Mouse (Mus musculus) small intestine, adult 2 months (tissue): Measurements from ENCODE around the gene Gm10337. TPM values are rescaled to one million over a fixed set of nuclear protein-coding genes. Genes with fewer than 3 reads are reported as not detected.
A peak's percentile ranks its signal among the peaks of the same experiment; 100 is the strongest.

Experiments used
- H3K27ac ChIP-seq: fragments of 200-500 bp; 2 replicates; pipeline ENCODE4 v1.5.1; 2012; ENCODE audit warnings: low read depth, low read length, control low read depth, inconsistent platforms; ENCODE audit not compliant: insufficient read depth
- H3K27me3 ChIP-seq: fragments of 200-500 bp; 2 replicates; pipeline ENCODE4 v1.6.1; 2012; ENCODE audit warnings: mild to moderate bottlenecking, moderate library complexity, low read length, inconsistent platforms; ENCODE audit not compliant: control insufficient read depth, insufficient read depth
- H3K36me3 ChIP-seq: fragments of 200-500 bp; 2 replicates; pipeline ENCODE4 v1.6.1; 2012; ENCODE audit warnings: mild to moderate bottlenecking, low read length, control low read depth, inconsistent platforms; ENCODE audit not compliant: control insufficient read depth, insufficient read depth
- H3K4me1 ChIP-seq: fragments of 200-500 bp; 2 replicates; pipeline ENCODE4 v1.6.1; 2012; ENCODE audit warnings: low read length, inconsistent platforms, mixed read lengths; ENCODE audit not compliant: control insufficient read depth, insufficient read depth, insufficient read length
- H3K4me3 ChIP-seq: fragments of 200-500 bp; 2 replicates; pipeline ENCODE4 v1.5.1; 2012; ENCODE audit warnings: low read depth, mild to moderate bottlenecking, control low read depth, inconsistent platforms, low read length, moderate library complexity
- CTCF ChIP-seq: fragments of 200-500 bp; IDR thresholded peaks from 2 replicates; pipeline ENCODE4 v1.5.1; 2012; ENCODE audit warnings: low read depth, mild to moderate bottlenecking, control low read depth, inconsistent platforms, low read length, moderate library complexity, mixed read lengths; ENCODE audit not compliant: insufficient replicate concordance, insufficient read length; ENCODE audit errors: extremely low read depth
- POLR2A ChIP-seq: fragments of 200-500 bp; IDR thresholded peaks from 2 replicates; pipeline ENCODE4 v1.6.1; 2012; ENCODE audit warnings: low read depth, mild to moderate bottlenecking, control low read depth, inconsistent platforms, low read length, moderate library complexity
- WGBS: fragments of 180-500 bp; shearing (Covaris S2); methylation state at CpG from one replicate; pipeline ENCODE4 v1.1.7; 2018; 5-methylcytosine and 5-hydroxymethylcytosine counted together
- polyA plus RNA-seq: library from polyadenylated mRNA; depleted of rRNA; stranded (reverse); fragments of >200 nt; gene quantifications from 2 replicates; pipeline ENCODE4 v1.2.3, GENCODE M21; 2012

Gm10337 gene
- polyA plus RNA-seq, 1 experiment, result not detected

DNA sequence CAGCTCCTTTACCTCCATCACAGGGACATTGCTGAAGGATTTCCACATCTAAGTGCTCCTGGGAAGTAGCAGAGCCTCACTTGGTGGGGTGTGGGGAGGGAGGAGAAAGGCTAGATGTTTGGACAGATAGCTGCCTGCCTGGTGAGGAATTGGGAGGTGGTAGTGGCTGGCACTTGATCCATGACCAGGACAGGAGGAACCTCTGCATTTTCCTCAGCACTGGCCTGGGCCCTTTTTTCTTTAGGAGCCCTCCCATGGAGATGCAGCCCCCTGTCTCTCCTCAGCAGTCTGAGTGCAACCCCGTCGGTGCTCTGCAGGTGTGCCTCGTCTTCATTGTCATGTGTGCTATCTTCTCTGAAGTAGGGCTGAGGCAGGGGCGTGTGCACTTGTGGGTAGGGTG lies 18.0 kb downstream of the Gm10337 start:
- 80% methylated on average over 4 of the region's 4 CpGs for WGBS
- Histone ChIP-seq H3K27ac (no peak overlapping the region), H3K4me3 (no peak overlapping the region), H3K36me3 (peaks cover 16% of the 10 kb centered on the region), H3K4me1 (peaks cover 4% of the 10 kb centered on the region), H3K27me3 (no peaks in the 10 kb centered on the region)
- no peak for TF ChIP-seq POLR2A
- no peak for TF ChIP-seq CTCF

- no peak within 1 kb of the TSS for H3K27ac ChIP-seq
- H3K36me3 ChIP-seq, result peaks cover 36% of the 10 kb centered on the region
- 10% methylated on average over 3 of the region's 3 CpGs for WGBS
- H3K4me3 ChIP-seq, result no peak within 1 kb of the TSS
- no peaks in the 10 kb centered on the region for H3K27me3 ChIP-seq
- no peaks in the 10 kb centered on the region for H3K4me1 ChIP-seq
- no peak for TF ChIP-seq POLR2A
- TF ChIP-seq CTCF, result peak; percentile 93; the same call in 1 of the 2 replicates
Observed at GRCm38 (mm10) chr15:102524892-102525485, 21.5 kb downstream of the Gm10337 start, which contains the start of gene Npff. Npff (minus strand) TSS chr15:102524942.

DNA sequence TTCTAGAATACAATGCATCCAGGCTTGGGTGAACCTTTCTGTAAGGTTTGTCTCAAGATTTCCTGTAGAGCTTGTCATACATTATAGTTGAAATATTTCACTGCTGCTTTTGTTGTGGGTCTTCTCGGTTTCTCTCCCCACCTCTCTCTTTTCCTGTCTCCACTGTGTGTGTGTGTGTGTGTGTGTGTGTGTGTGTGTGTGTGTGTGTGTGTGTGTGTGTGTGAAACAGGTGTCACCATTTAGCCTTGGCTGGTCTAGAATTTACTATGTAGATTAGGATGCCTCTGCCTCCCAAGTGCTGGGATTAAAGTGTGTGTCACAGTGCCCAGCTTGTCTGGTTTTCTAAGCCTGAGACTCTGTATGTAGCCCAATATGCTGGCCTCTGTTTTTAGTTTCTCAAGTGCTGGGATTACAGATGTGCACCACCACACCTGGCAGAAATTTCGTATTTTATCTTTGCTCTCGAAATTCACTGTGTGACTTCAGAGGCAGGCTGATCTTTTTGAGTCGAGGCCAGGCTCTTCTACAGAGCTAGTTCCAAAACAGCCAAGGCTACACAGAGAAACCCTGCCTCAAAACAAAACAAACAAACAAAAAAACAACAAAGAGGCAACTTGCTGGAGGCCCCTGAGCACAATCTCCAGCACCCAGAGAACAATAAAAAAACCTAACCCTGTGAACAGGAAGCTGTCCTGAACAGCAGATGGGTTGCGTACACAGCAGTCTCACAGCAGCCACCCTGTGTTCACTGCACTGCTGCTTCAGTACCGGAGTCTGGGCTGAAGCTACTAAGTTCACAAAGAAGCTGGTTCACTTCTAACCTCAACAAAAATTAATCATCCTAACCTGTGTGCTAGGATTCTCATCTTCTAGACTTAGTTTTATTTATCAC lies 22.8 kb downstream of the Gm10337 start:
- peaks cover 38% of the 10 kb centered on the region for H3K36me3 ChIP-seq
- no peak overlapping the region for H3K4me3 ChIP-seq
- no peaks in the 10 kb centered on the region for H3K27me3 ChIP-seq
- H3K27ac ChIP-seq, result no peak overlapping the region
- TF ChIP-seq POLR2A (no peak), CTCF (no peak)
- 84% methylated on average over 6 of the region's 6 CpGs for WGBS
- peaks cover 3% of the 10 kb centered on the region; the same call in 1 of the 2 replicates for H3K4me1 ChIP-seq

GRCm38 (mm10) chr15:102527936-102528335 lies 24.4 kb downstream of the Gm10337 start:
- Histone ChIP-seq H3K4me3 (no peak overlapping the region), H3K27me3 (no peaks in the 10 kb centered on the region), H3K4me1 (peaks cover 3% of the 10 kb centered on the region; the same call in 1 of the 2 replicates), H3K36me3 (peaks cover 44% of the 10 kb centered on the region), H3K27ac (no peak overlapping the region)
- 77% methylated on average over 3 of the region's 3 CpGs for WGBS
- peak; percentile 31; the same call in 1 of the 2 replicates for TF ChIP-seq CTCF
- TF ChIP-seq POLR2A, result no peak

- no peak for TF ChIP-seq POLR2A
- TF ChIP-seq CTCF, result no peak
- H3K4me1 ChIP-seq, result peaks cover 3% of the 10 kb centered on the region; the same call in 1 of the 2 replicates
- no peaks in the 10 kb centered on the region for H3K27me3 ChIP-seq
- no peak overlapping the region for H3K4me3 ChIP-seq
- H3K36me3 ChIP-seq, result peaks cover 45% of the 10 kb centered on the region
- H3K27ac ChIP-seq, result no peak overlapping the region
- whole genome bisulfite sequencing, result 98% methylated on average over 1 of the region's 1 CpGs
Observed at GRCm38 (mm10) chr15:102528396-102528795, 24.9 kb downstream of the Gm10337 start.

DNA sequence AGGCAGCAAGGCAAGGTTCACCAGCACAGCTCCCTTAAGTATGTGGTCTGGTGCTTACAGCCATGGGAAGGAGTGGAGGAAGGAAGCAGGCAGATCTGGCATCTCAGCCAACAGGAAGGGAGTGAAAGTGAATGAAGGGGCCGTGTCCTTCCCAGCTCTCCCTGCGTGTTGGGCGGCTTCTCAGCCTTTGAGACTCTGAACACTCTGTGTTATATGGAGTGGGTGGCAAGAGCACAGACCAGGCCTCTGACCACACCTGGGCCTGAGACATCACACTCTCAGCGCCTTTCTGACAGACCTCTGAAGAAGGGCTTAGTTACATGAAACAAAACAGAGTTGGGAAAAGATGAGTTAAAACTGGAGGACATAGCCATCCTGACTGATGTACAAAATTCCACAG lies 27.0 kb downstream of the Gm10337 start:
- peaks cover 3% of the 10 kb centered on the region; the same call in 1 of the 2 replicates for H3K4me1 ChIP-seq
- H3K4me3 ChIP-seq, result no peak overlapping the region
- 68% methylated on average over 4 of the region's 4 CpGs for WGBS
- TF ChIP-seq POLR2A (no peak), CTCF (no peak)
- no peaks in the 10 kb centered on the region for H3K27me3 ChIP-seq
- peak overlapping the region; percentile 20; the same call in 1 of the 2 replicates for H3K27ac ChIP-seq
- H3K36me3 ChIP-seq, result peaks cover 50% of the 10 kb centered on the region

GRCm38 (mm10) chr15:102531586-102531985 lies 28.1 kb downstream of the Gm10337 start:
- no peak overlapping the region for H3K4me3 ChIP-seq
- no peak overlapping the region for H3K27ac ChIP-seq
- H3K4me1 ChIP-seq, result peaks cover 3% of the 10 kb centered on the region; the same call in 1 of the 2 replicates
- peaks cover 55% of the 10 kb centered on the region for H3K36me3 ChIP-seq
- TF ChIP-seq CTCF, result no peak
- TF ChIP-seq POLR2A, result no peak
- H3K27me3 ChIP-seq, result no peaks in the 10 kb centered on the region
- 91% methylated on average over 4 of the region's 4 CpGs for WGBS
